Mouse (Mus musculus): ENCODE results near the gene Tfap4. TPM values are rescaled to one million over a fixed set of nuclear protein-coding genes. Genes with fewer than 3 reads are reported as not detected.

Tfap4 gene
- polyA plus RNA-seq, 1 experiment: 66.7 TPM

- no peak for TF ChIP-seq GATA1 (IDR thresholded peaks at IDR 0.05; ENCODE audit: low read length)
Observed at GRCm38 (mm10) chr16:4544845-4545244, 14.8 kb downstream of the Tfap4 start.

- TF ChIP-seq GATA1 (IDR thresholded peaks at IDR 0.05; ENCODE audit: low read length): no peak
Observed at GRCm38 (mm10) chr16:4543266-4543665, 16.4 kb downstream of the Tfap4 start.

- TF ChIP-seq GATA1 (IDR thresholded peaks at IDR 0.05; ENCODE audit: low read length): no peak
Observed at GRCm38 (mm10) chr16:4542236-4542774, 17.3 kb downstream of the Tfap4 start.

- TF ChIP-seq GATA1 (IDR thresholded peaks at IDR 0.05; ENCODE audit: low read length): no peak
Observed at GRCm38 (mm10) chr16:4541501-4542198, 18.0 kb downstream of the Tfap4 start, which contains the start of gene Srl. TSS of gene Srl (minus strand) at chr16:4541816.

GRCm38 (mm10) chr16:4541033-4541432 lies 18.6 kb downstream of the Tfap4 start:
- no peak for TF ChIP-seq GATA1 (IDR thresholded peaks at IDR 0.05; ENCODE audit: low read length)

- no peak for TF ChIP-seq GATA1 (IDR thresholded peaks at IDR 0.05; ENCODE audit: low read length)
Observed at GRCm38 (mm10) chr16:4540064-4540775, 19.4 kb downstream of the Tfap4 start.

GRCm38 (mm10) chr16:4539521-4539920 lies 20.1 kb downstream of the Tfap4 start:
- TF ChIP-seq GATA1 (IDR thresholded peaks at IDR 0.05; ENCODE audit: low read length): no peak

GRCm38 (mm10) chr16:4537616-4538358 lies 21.9 kb downstream of the Tfap4 start:
- TF ChIP-seq GATA1 (IDR thresholded peaks at IDR 0.05; ENCODE audit: low read length): no peak

GRCm38 (mm10) chr16:4523313-4524004 lies 36.2 kb downstream of the Tfap4 start:
- no peak for TF ChIP-seq GATA1 (IDR thresholded peaks at IDR 0.05; ENCODE audit: low read length)

GRCm38 (mm10) chr16:4522879-4523278 lies 36.8 kb downstream of the Tfap4 start:
- TF ChIP-seq GATA1 (IDR thresholded peaks at IDR 0.05; ENCODE audit: low read length): no peak

- no peak for TF ChIP-seq GATA1 (IDR thresholded peaks at IDR 0.05; ENCODE audit: low read length)
Observed at GRCm38 (mm10) chr16:4521735-4522530, 37.7 kb downstream of the Tfap4 start.

GRCm38 (mm10) chr16:4521074-4521667 lies 38.5 kb downstream of the Tfap4 start:
- no peak for TF ChIP-seq GATA1 (IDR thresholded peaks at IDR 0.05; ENCODE audit: low read length)

GRCm38 (mm10) chr16:4520673-4521072 lies 39.0 kb downstream of the Tfap4 start:
- no peak for TF ChIP-seq GATA1 (IDR thresholded peaks at IDR 0.05; ENCODE audit: low read length)

- no peak for TF ChIP-seq GATA1 (IDR thresholded peaks at IDR 0.05; ENCODE audit: low read length)
Observed at GRCm38 (mm10) chr16:4519825-4520224, 39.8 kb downstream of the Tfap4 start.
